Mouse (Mus musculus) liver, adult 2 months (tissue): ENCODE measurements around the gene Ctns. TPM values are rescaled to one million over a fixed set of nuclear protein-coding genes. Genes with fewer than 3 reads are reported as not detected.

Experiments used
- DNase-seq: peaks from one replicate; pipeline ENCODE4 v3.0.0-alpha.2; 2011; ENCODE audit warnings: low read depth, low spot score; ENCODE audit errors: extremely low read depth
- H3K27ac ChIP-seq: fragments of 200-500 bp; replicated peaks from 2 replicates; pipeline ENCODE4 v1.5.1; 2012; ENCODE audit warnings: low read depth, mild to moderate bottlenecking, control low read depth, inconsistent platforms, low read length; ENCODE audit not compliant: insufficient read depth
- H3K27me3 ChIP-seq: fragments of 200-500 bp; 2 replicates; pipeline ENCODE4 v1.6.1; 2012; ENCODE audit warnings: mild to moderate bottlenecking, moderate library complexity, low read length, inconsistent platforms; ENCODE audit not compliant: control insufficient read depth, insufficient read depth
- H3K36me3 ChIP-seq: fragments of 200-500 bp; 2 replicates; pipeline ENCODE4 v1.6.1; 2012; ENCODE audit warnings: low read length, inconsistent platforms; ENCODE audit not compliant: control insufficient read depth, insufficient read depth
- H3K4me1 ChIP-seq: fragments of 200-500 bp; 2 replicates; pipeline ENCODE4 v1.6.1; 2011; ENCODE audit warnings: low read length; ENCODE audit not compliant: control insufficient read depth, insufficient read depth
- H3K4me3 ChIP-seq: fragments of 200-500 bp; 2 replicates; pipeline ENCODE4 v1.5.1; 2011; ENCODE audit warnings: low read depth, mild to moderate bottlenecking, control low read depth, low read length, moderate library complexity; ENCODE audit not compliant: insufficient read depth
- H3K79me2 ChIP-seq: fragments of 200-500 bp; 2 replicates; pipeline ENCODE4 v1.6.1; 2012; ENCODE audit warnings: inconsistent platforms, mild to moderate bottlenecking, low read length, moderate library complexity; ENCODE audit not compliant: control insufficient read depth, insufficient read depth
- H3K9ac ChIP-seq: fragments of 200-500 bp; 2 replicates; pipeline ENCODE4 v1.6.1; 2012; ENCODE audit warnings: low read depth, mild to moderate bottlenecking, control low read depth, inconsistent platforms, low read length
- CTCF ChIP-seq: fragments of 200-500 bp; IDR thresholded peaks from 2 replicates; pipeline ENCODE4 v1.5.1; 2011; ENCODE audit warnings: low read depth, low read length, control low read depth
- POLR2A ChIP-seq: fragments of 200-500 bp; IDR thresholded peaks from 2 replicates; pipeline ENCODE4 v1.6.1; 2011; ENCODE audit warnings: low read length, control low read depth; ENCODE audit not compliant: insufficient read depth; ENCODE audit errors: extremely low read depth
- WGBS: fragments of 180-500 bp; shearing (Covaris S2); methylation state at CpG from one replicate; pipeline ENCODE4 v1.1.7; 2018; 5-methylcytosine and 5-hydroxymethylcytosine counted together
- polyA plus RNA-seq: library from polyadenylated mRNA; depleted of rRNA; stranded (reverse); fragments of >200 nt; gene quantifications from 2 replicates; pipeline ENCODE4 v1.2.3, GENCODE M21; 2012; rRNA removed
- total RNA-seq: library from RNA; depleted of rRNA; stranded (reverse); fragments of >200 nt; gene quantifications from 2 replicates; pipeline ENCODE4 v1.2.3, GENCODE M21; 2014; rRNA removed

The Ctns gene
- total and polyA plus RNA-seq, 2 experiments: 11.5 to 16.6 TPM

GRCm38 (mm10) chr11:73137591-73138501, 61.0 kb downstream of the Ctns start, which contains the start of gene Haspin:
Haspin (minus strand) TSS chr11:73138294.
- H3K9ac ChIP-seq: peak within 1 kb of the TSS; percentile 72
- WGBS: under 1% methylated on average over 84 of the region's 84 CpGs
- H3K79me2 ChIP-seq: 0 out of 2 replicates have a peak, but pooled peaks cover 3% of the 10 kb centered on the region
- peak within 1 kb of the TSS; percentile 77 for H3K4me3 ChIP-seq
- TF ChIP-seq CTCF (peak; percentile 95), POLR2A (no peak)
- peaks cover 4% of the 10 kb centered on the region; the same call in 1 of the 2 replicates for H3K4me1 ChIP-seq
- no peaks in the 10 kb centered on the region for H3K36me3 ChIP-seq
- no peak within 1 kb of the TSS for H3K27ac ChIP-seq
- no peaks in the 10 kb centered on the region for H3K27me3 ChIP-seq
- DNase-seq: peak; percentile 69

GRCm38 (mm10) chr11:73137116-73137515, 61.7 kb downstream of the Ctns start:
- Histone ChIP-seq H3K27ac (no peak overlapping the region), H3K4me3 (peak overlapping the region; percentile 77), H3K36me3 (no peaks in the 10 kb centered on the region), H3K4me1 (peaks cover 4% of the 10 kb centered on the region; the same call in 1 of the 2 replicates), H3K79me2 (0 out of 2 replicates have a peak, but pooled peaks cover 3% of the 10 kb centered on the region), H3K9ac (peak overlapping the region; percentile 72), H3K27me3 (no peaks in the 10 kb centered on the region)
- no peak for TF ChIP-seq CTCF
- no peak for TF ChIP-seq POLR2A
- WGBS: 35% methylated on average over 11 of the region's 11 CpGs
- no peak for DNase-seq

GRCm38 (mm10) chr11:73136587-73136986, 62.3 kb downstream of the Ctns start:
- Histone ChIP-seq H3K9ac (peak overlapping the region; percentile 43), H3K27ac (no peak overlapping the region), H3K4me3 (peak overlapping the region; percentile 77), H3K79me2 (0 out of 2 replicates have a peak, but pooled peaks cover 3% of the 10 kb centered on the region), H3K4me1 (peaks cover 4% of the 10 kb centered on the region; the same call in 1 of the 2 replicates), H3K27me3 (no peaks in the 10 kb centered on the region), H3K36me3 (no peaks in the 10 kb centered on the region)
- DNase-seq: no peak
- TF ChIP-seq CTCF (no peak), POLR2A (no peak)
- 73% methylated on average over 6 of the region's 6 CpGs for WGBS

GRCm38 (mm10) chr11:73134222-73134621, 64.6 kb downstream of the Ctns start:
- no peak overlapping the region for H3K9ac ChIP-seq
- H3K4me3 ChIP-seq: no peak overlapping the region

More at GRCm38 (mm10) chr11:73134222-73134621, 64.6 kb downstream of the Ctns start:
- H3K27me3 ChIP-seq: no peaks in the 10 kb centered on the region
- 0 out of 2 replicates have a peak, but pooled peaks cover 3% of the 10 kb centered on the region for H3K79me2 ChIP-seq
- H3K36me3 ChIP-seq: no peaks in the 10 kb centered on the region
- no peak for DNase-seq
- H3K27ac ChIP-seq: no peak overlapping the region
- 81% methylated on average over 5 of the region's 5 CpGs for WGBS
- TF ChIP-seq POLR2A (no peak), CTCF (no peak)
- H3K4me1 ChIP-seq: peaks cover 4% of the 10 kb centered on the region; the same call in 1 of the 2 replicates

Other genes with a start within 250 kb of the Ctns start
- gene Atp2a3, start 237.9 kb downstream of the Ctns start, total RNA-seq: 0.46 and 1.3 TPM in 2 replicates
- 1.8 and 2.8 TPM in 2 replicates for gene Atp2a3, start 237.9 kb downstream of the Ctns start, polyA plus RNA-seq
- gene P2rx1, start 199.9 kb downstream of the Ctns start, total RNA-seq: 0.28 and 0.34 TPM in 2 replicates
- gene P2rx1, start 199.9 kb downstream of the Ctns start, polyA plus RNA-seq: 0.11 and 0.12 TPM in 2 replicates
- 0.28 and 0.54 TPM in 2 replicates for gene Camkk1, start 180.0 kb downstream of the Ctns start, total RNA-seq
- 0.12 and 0.24 TPM in 2 replicates for gene Camkk1, start 180.0 kb downstream of the Ctns start, polyA plus RNA-seq
- 3.7 and 3.8 TPM in 2 replicates for gene Ncbp3, start 151.3 kb downstream of the Ctns start, total RNA-seq
- 1.3 TPM in 2 replicates for gene Ncbp3, start 151.3 kb downstream of the Ctns start, polyA plus RNA-seq
- 0.18 and 0.27 TPM in 2 replicates for gene Itgae, start 108.5 kb downstream of the Ctns start, total RNA-seq
- gene Itgae, start 108.5 kb downstream of the Ctns start, polyA plus RNA-seq: 0.17 and 0.19 TPM in 2 replicates
- 0.55 and 0.60 TPM in 2 replicates for gene Haspin, start 60.7 kb downstream of the Ctns start, total RNA-seq
- gene Haspin, start 60.7 kb downstream of the Ctns start, polyA plus RNA-seq: 0.12 and 0.26 TPM in 2 replicates
- gene P2rx5, start 38.6 kb downstream of the Ctns start, total RNA-seq: 0.09 TPM in 1 of 2 replicates, not detected in the other
- gene P2rx5, start 38.6 kb downstream of the Ctns start, polyA plus RNA-seq: 0.06 TPM in 1 of 2 replicates, not detected in the other
- gene Emc6, start 22.0 kb downstream of the Ctns start, total RNA-seq: 80.9 and 90.9 TPM in 2 replicates
- gene Emc6, start 22.0 kb downstream of the Ctns start, polyA plus RNA-seq: 63.8 and 74.6 TPM in 2 replicates
- 11.5 and 13.2 TPM in 2 replicates for gene Tax1bp3, start 22.0 kb downstream of the Ctns start, total RNA-seq
- 16.6 and 19.4 TPM in 2 replicates for gene Tax1bp3, start 22.0 kb downstream of the Ctns start, polyA plus RNA-seq
- gene Shpk, start 418 bp upstream of the Ctns start, total RNA-seq: 38.3 and 38.6 TPM in 2 replicates
- 43.5 and 44.5 TPM in 2 replicates for gene Shpk, start 418 bp upstream of the Ctns start, polyA plus RNA-seq
- 0.18 and 0.20 TPM in 2 replicates for gene Trpv1, start 35.2 kb upstream of the Ctns start, total RNA-seq
- gene Trpv1, start 35.2 kb upstream of the Ctns start, polyA plus RNA-seq: 0.06 and 0.28 TPM in 2 replicates
- under 0.01 TPM in 2 replicates for gene Trpv3, start 68.3 kb upstream of the Ctns start, total RNA-seq
- 0.01 TPM in 2 replicates for gene Trpv3, start 68.3 kb upstream of the Ctns start, polyA plus RNA-seq
- gene Aspa, start 130.6 kb upstream of the Ctns start, total RNA-seq: 32.8 and 40.2 TPM in 2 replicates
- gene Aspa, start 130.6 kb upstream of the Ctns start, polyA plus RNA-seq: 3.2 and 4.2 TPM in 2 replicates
- 0.18 and 0.27 TPM in 2 replicates for gene Gm49340, start 130.7 kb upstream of the Ctns start, total RNA-seq
- gene Gm49340, start 130.7 kb upstream of the Ctns start, polyA plus RNA-seq: 0.23 TPM in 1 of 2 replicates, not detected in the other
- gene Spata22, start 130.7 kb upstream of the Ctns start, total RNA-seq: 5.1 and 5.9 TPM in 2 replicates
- gene Spata22, start 130.7 kb upstream of the Ctns start, polyA plus RNA-seq: 0.73 and 0.94 TPM in 2 replicates
- 0.13 TPM in 1 of 2 replicates, not detected in the other for gene Olfr20, start 151.7 kb upstream of the Ctns start, total RNA-seq
- 1.0 and 1.8 TPM in 2 replicates for gene Olfr20, start 151.7 kb upstream of the Ctns start, polyA plus RNA-seq
- gene Olfr376, start 172.2 kb upstream of the Ctns start, total RNA-seq: not detected in 2 replicates
- gene Olfr376, start 172.2 kb upstream of the Ctns start, polyA plus RNA-seq: not detected in 2 replicates
- gene Olfr1, start 200.6 kb upstream of the Ctns start, total RNA-seq: not detected in 2 replicates
- gene Olfr1, start 200.6 kb upstream of the Ctns start, polyA plus RNA-seq: not detected in 2 replicates
- gene Olfr378, start 229.4 kb upstream of the Ctns start, total RNA-seq: not detected in 2 replicates
- gene Olfr378, start 229.4 kb upstream of the Ctns start, polyA plus RNA-seq: not detected in 2 replicates